Mouse (Mus musculus) hindbrain, embryonic 16.5 days (tissue): ENCODE data around the gene Eif4ebp2. TPM values are rescaled to one million over a fixed set of nuclear protein-coding genes. Genes with fewer than 3 reads are reported as not detected.

Source experiments
- ATAC-seq: fragments of 200-750 bp; cut with Nextera tagmentation; 2 replicates; pipeline ENCODE4 v1.8.0; 2017; ENCODE audit warnings: moderate TSS enrichment, moderate library complexity
- H3K27ac ChIP-seq: fragments of 300-500 bp; sonication (generic); 2 replicates; pipeline ENCODE4 v1.5.1; 2014; ENCODE audit warnings: low read depth, mild to moderate bottlenecking, control low read depth, low read length, moderate library complexity
- H3K27me3 ChIP-seq: fragments of 300-500 bp; sonication (generic); replicated peaks from 2 replicates; pipeline ENCODE4 v1.6.1; 2014; ENCODE audit warnings: low read length; ENCODE audit not compliant: control insufficient read depth, insufficient read depth
- H3K36me3 ChIP-seq: fragments of 300-500 bp; sonication (generic); 2 replicates; pipeline ENCODE4 v1.6.1; 2014; ENCODE audit warnings: mild to moderate bottlenecking, low read length, moderate library complexity, mixed read lengths; ENCODE audit not compliant: control insufficient read depth, insufficient read depth
- H3K4me1 ChIP-seq: fragments of 300-500 bp; sonication (generic); 2 replicates; pipeline ENCODE4 v1.6.1; 2014; ENCODE audit warnings: low read depth, low read length; ENCODE audit not compliant: control insufficient read depth, insufficient read depth
- H3K4me2 ChIP-seq: fragments of 300-500 bp; sonication (generic); 2 replicates; pipeline ENCODE4 v1.6.1; 2014; ENCODE audit warnings: mild to moderate bottlenecking, low read length, control low read depth, moderate library complexity
- H3K4me3 ChIP-seq: fragments of 300-500 bp; sonication (generic); 2 replicates; pipeline ENCODE4 v1.5.1; 2014; ENCODE audit warnings: mild to moderate bottlenecking, low read length, control low read depth, moderate library complexity
- H3K9ac ChIP-seq: fragments of 300-500 bp; sonication (generic); 2 replicates; pipeline ENCODE4 v1.6.1; 2014; ENCODE audit warnings: low read depth, mild to moderate bottlenecking, control low read depth, low read length, moderate library complexity
- H3K9me3 ChIP-seq: fragments of 300-500 bp; sonication (generic); 2 replicates; pipeline ENCODE4 v1.6.1; 2014; ENCODE audit warnings: mild to moderate bottlenecking, low read length, moderate library complexity; ENCODE audit not compliant: control insufficient read depth
- WGBS: fragments of 180-500 bp; shearing (Covaris S2); extraction: QIAGEN DNeasy Blood & Tissue Kit; methylation state at CpG from one replicate; pipeline ENCODE4 v1.1.7; 2014; 5-methylcytosine and 5-hydroxymethylcytosine counted together
- polyA plus RNA-seq: library from polyadenylated mRNA; unstranded; fragments of >200 nt; fragmentation: Nextera tagmentation; extraction: Ambion mirVana; gene quantifications from 2 replicates; pipeline ENCODE4 v1.2.1, GENCODE M21; 2015

Eif4ebp2 gene
- polyA plus RNA-seq, 1 experiment from 2014 or later = 46.6 TPM

DNA sequence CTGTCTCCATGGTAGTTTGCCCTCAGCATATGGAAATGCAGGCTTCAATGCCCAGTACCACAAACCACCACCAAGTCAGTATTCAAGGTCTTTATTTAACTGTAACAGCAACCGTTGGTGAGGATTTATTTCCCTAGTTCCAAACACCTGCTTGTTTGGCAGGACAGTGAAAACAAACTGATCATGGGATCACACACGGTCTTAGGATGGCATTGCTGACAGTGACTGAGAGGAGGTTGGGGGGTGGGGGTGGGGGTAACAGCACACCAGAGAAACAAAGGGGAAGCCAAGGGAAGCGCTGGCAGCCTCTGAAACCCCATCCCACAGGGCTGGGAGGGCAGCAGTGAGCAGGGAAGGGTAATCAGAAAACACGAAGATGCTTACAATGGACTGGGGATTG lies 24.0 kb downstream of the Eif4ebp2 start:
- ATAC-seq = no peak
- no peak overlapping the region for H3K9ac ChIP-seq
- H3K9me3 ChIP-seq = no peaks in the 10 kb centered on the region
- H3K4me1 ChIP-seq = peaks cover 9% of the 10 kb centered on the region
- no peak overlapping the region for H3K4me3 ChIP-seq
- no peak overlapping the region for H3K4me2 ChIP-seq
- H3K27me3 ChIP-seq = no peaks in the 10 kb centered on the region
- H3K36me3 ChIP-seq = peaks cover 25% of the 10 kb centered on the region
- 44% methylated on average over 4 of the region's 4 CpGs for WGBS
- H3K27ac ChIP-seq = no peak overlapping the region

DNA sequence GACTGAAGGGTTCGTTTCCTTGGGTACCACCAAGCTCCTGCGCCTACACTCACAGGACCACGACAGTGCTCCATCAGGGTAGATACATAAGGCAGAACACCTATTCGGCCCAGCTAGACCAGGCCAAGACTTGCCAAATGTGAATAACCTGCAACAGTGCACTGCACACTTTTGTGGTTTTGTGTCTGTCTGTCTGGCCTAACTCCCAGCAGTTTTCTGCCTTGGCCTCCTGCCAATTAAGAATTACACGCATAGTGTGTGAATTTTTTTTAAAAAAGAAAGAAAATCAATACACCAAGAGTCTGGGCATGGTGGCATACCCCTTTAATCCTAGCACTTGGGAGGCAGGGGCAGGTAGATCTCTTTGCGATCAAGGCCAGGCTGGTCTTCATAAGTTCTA lies 24.5 kb downstream of the Eif4ebp2 start:
- H3K27ac ChIP-seq = no peak overlapping the region
- H3K4me1 ChIP-seq = peaks cover 9% of the 10 kb centered on the region
- ATAC-seq = no peak
- no peaks in the 10 kb centered on the region for H3K9me3 ChIP-seq
- H3K4me3 ChIP-seq = no peak overlapping the region
- H3K36me3 ChIP-seq = peaks cover 20% of the 10 kb centered on the region
- H3K4me2 ChIP-seq = no peak overlapping the region
- no peak overlapping the region for H3K9ac ChIP-seq
- no peaks in the 10 kb centered on the region for H3K27me3 ChIP-seq
- WGBS = 83% methylated on average over 6 of the region's 6 CpGs

DNA sequence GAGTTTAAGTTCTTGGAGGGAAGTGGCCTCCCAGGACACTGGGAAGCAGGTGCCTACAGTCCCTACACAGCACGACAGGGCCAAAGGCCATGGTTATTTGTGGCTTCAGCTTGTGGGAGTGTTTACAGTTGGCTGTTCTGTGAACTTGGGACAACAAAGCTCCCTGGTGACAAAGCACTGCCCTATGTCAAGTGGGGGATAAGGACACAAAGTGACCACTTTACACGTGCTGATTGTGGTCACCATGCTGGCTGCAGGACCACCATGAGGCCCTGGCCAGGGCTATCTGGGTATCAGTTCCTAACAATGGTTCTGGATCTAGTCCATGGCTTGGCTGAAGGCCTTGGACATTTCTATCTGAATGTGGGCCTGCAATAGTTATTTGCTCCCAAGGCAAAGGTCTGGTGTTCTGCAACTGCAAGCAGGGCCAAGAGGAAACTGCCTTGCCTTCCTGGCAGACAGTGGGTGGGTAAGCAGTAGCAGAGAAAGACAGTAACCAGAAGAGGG lies 26.2 kb downstream of the Eif4ebp2 start:
- WGBS = 43% methylated on average over 2 of the region's 2 CpGs
- Histone ChIP-seq H3K9me3 (no peaks in the 10 kb centered on the region), H3K4me3 (no peak overlapping the region), H3K27ac (no peak overlapping the region), H3K4me2 (no peak overlapping the region), H3K4me1 (peaks cover 9% of the 10 kb centered on the region), H3K9ac (no peak overlapping the region), H3K27me3 (no peaks in the 10 kb centered on the region), H3K36me3 (peaks cover 14% of the 10 kb centered on the region)
- no peak for ATAC-seq

DNA sequence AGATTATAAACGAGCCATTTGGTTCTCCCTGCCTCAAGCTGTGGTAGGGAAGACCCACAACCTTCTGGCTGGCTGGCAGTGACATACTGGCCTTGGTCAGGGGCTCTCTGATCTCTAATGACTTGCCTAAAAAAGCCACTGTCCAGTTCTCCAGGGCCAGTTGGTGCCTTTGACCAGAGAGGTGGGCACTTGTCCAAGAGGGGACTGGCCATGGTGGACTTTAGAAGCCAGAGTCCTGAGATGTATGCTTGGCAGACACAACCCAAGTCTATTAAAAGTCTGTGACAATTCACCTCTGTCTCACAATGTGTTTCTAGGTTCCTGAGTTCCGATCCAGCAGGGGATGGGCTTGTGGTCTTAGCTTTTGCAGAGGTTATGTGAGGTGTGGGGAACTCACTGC lies 27.4 kb downstream of the Eif4ebp2 start:
- no peak overlapping the region for H3K4me3 ChIP-seq
- ATAC-seq = no peak
- no peak overlapping the region for H3K27ac ChIP-seq
- H3K9me3 ChIP-seq = no peaks in the 10 kb centered on the region
- H3K36me3 ChIP-seq = peaks cover 5% of the 10 kb centered on the region; the same call in 1 of the 2 replicates
- WGBS = 55% methylated on average over 2 of the region's 2 CpGs
- peaks cover 3% of the 10 kb centered on the region for H3K27me3 ChIP-seq
- H3K4me1 ChIP-seq = peaks cover 9% of the 10 kb centered on the region
- H3K9ac ChIP-seq = no peak overlapping the region
- H3K4me2 ChIP-seq = no peak overlapping the region

- Histone ChIP-seq H3K4me2 (0 out of 2 replicates have a peak overlapping the region, but pooled peaks have one; percentile 21), H3K27ac (no peak overlapping the region), H3K9ac (peak overlapping the region; percentile 37; the same call in 1 of the 2 replicates), H3K9me3 (no peaks in the 10 kb centered on the region), H3K36me3 (no peaks in the 10 kb centered on the region), H3K27me3 (peaks cover 9% of the 10 kb centered on the region), H3K4me3 (no peak overlapping the region), H3K4me1 (peaks cover 9% of the 10 kb centered on the region)
- peak; percentile 78 for ATAC-seq
- 17% methylated on average over 7 of the region's 7 CpGs for WGBS
Observed at GRCm38 (mm10) chr10:61424500-61424899, 28.0 kb downstream of the Eif4ebp2 start.

- peaks cover 10% of the 10 kb centered on the region for H3K4me1 ChIP-seq
- 0 out of 2 replicates have a peak, but pooled peaks have one; percentile 10 for ATAC-seq
- H3K27ac ChIP-seq = no peak overlapping the region
- WGBS = 53% methylated on average over 10 of the region's 10 CpGs
- peaks cover 19% of the 10 kb centered on the region for H3K27me3 ChIP-seq
- H3K4me2 ChIP-seq = no peak overlapping the region
- H3K4me3 ChIP-seq = no peak overlapping the region
- H3K36me3 ChIP-seq = no peaks in the 10 kb centered on the region
- no peak overlapping the region for H3K9ac ChIP-seq
- H3K9me3 ChIP-seq = no peaks in the 10 kb centered on the region
Observed at GRCm38 (mm10) chr10:61423289-61423688, 29.2 kb downstream of the Eif4ebp2 start.

GRCm38 (mm10) chr10:61422861-61423260 lies 29.6 kb downstream of the Eif4ebp2 start:
- ATAC-seq = no peak
- Histone ChIP-seq H3K4me1 (peaks cover 15% of the 10 kb centered on the region), H3K36me3 (no peaks in the 10 kb centered on the region), H3K4me3 (no peak overlapping the region), H3K9ac (no peak overlapping the region), H3K9me3 (no peaks in the 10 kb centered on the region), H3K27ac (no peak overlapping the region), H3K4me2 (no peak overlapping the region), H3K27me3 (peaks cover 20% of the 10 kb centered on the region)
- 89% methylated on average over 12 of the region's 12 CpGs for WGBS

DNA sequence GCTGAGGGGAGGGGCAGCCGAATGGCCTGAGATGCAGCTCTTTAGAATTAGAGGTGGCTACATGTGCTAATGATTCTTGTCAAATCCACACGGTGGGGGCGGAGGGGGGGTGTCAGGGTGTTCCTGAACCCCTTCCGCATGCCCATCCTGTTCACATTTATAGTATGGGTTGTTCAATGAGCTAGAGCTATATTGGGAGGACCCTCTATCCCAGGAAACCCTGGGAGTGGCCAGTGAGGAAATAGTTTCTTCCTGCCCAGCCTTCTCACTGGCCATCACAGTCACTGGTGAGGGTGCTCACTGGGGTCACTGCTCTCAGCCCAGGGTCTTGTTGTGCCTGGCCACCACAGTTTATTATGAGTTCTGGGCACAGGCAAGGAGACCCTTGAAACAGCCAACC lies 32.5 kb downstream of the Eif4ebp2 start:
- 72% methylated on average over 4 of the region's 4 CpGs for WGBS
- no peak overlapping the region for H3K27ac ChIP-seq
- H3K9me3 ChIP-seq = no peaks in the 10 kb centered on the region
- H3K4me3 ChIP-seq = no peak overlapping the region
- no peak overlapping the region for H3K4me2 ChIP-seq
- peaks cover 15% of the 10 kb centered on the region for H3K4me1 ChIP-seq
- H3K36me3 ChIP-seq = no peaks in the 10 kb centered on the region
- peaks cover 34% of the 10 kb centered on the region for H3K27me3 ChIP-seq
- no peak for ATAC-seq
- H3K9ac ChIP-seq = no peak overlapping the region

- ATAC-seq = no peak
- Histone ChIP-seq H3K27ac (no peak overlapping the region), H3K9ac (no peak overlapping the region), H3K4me3 (0 out of 2 replicates have a peak overlapping the region, but pooled peaks have one; percentile 1), H3K4me1 (peaks cover 9% of the 10 kb centered on the region), H3K9me3 (no peaks in the 10 kb centered on the region), H3K27me3 (peaks cover 34% of the 10 kb centered on the region), H3K36me3 (no peaks in the 10 kb centered on the region), H3K4me2 (peak overlapping the region; percentile 96)
- WGBS = 9% methylated on average over 22 of the region's 24 CpGs
Observed at GRCm38 (mm10) chr10:61419146-61419545, 33.3 kb downstream of the Eif4ebp2 start.
